Mouse (Mus musculus) T-helper 17 cell (primary cell): ENCODE measurements around the gene Bsx.

Experiments used
- in situ Hi-C, 2 experiments: fragments of 300-600 bp; cut with MboI, MseI; formaldehyde crosslinking; loops; 1 replicate in 1 of 2; 2 replicates in 1 of 2; pipeline ENCODE4 v1.15.1; 2025; ENCODE audit warnings: high pct_unique_total_duplicates in 2 of 2

Gene Bsx

DNA sequence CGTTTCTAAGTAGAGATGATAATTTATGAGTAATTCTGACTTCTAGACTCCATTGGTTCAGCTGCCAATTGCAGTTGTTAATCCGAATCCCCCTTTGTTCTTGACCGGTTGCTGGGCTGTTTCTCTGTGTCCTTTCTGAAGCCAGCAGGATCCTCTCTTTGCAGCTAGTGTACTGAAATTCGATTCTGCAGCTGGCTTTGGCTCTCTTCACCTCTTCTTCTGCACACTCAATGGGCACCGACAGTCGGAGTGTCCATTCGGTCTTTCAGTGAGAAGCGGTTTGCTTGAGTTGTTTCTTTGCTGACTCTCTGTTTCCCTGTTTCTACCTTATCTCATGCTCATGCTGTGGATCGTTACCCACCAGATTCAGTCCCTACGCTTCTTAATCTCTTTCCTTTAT, 11.7 kb downstream of the Bsx start:
- in situ Hi-C loops: no loop called here

DNA sequence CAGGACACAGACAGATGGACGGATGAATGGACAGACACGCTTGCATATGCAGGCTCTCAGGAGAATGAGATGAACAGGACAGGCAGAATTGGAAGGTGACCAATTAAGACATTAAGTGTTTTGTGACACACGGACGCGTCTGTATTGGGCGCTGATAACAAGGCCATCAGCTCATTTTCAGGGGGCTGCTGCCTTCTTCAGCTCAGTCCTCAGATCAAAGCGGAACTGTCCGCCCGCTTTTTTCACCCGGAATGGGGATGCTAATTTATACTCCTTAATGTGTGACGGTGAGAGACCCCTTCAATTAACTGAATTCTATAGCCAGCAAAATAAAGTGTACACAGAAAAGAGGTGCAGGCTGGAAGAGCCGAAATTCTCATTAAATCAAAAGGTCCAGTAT, 15.5 kb downstream of the Bsx start:
- in situ Hi-C loops: no loop called here

DNA sequence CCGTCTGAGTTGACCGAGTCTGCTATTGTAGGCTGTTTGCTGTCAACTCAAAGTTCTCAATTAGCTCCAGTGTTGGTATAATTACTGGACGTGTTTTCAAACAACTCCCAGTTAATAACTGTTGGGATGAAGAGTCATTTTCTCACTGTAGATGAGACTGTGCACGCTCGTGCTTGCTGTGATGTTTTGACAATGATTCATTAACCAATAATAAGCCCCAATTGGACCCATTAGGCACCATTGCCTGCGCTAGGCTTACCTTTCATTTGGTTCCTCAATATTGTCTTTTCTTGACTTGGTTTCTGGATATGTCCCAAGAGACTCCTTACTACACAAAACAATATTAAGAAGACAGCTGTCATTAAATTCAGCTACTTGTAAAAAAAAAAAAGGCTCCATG, 18.5 kb downstream of the Bsx start:
- in situ Hi-C loops: no loop called here

DNA sequence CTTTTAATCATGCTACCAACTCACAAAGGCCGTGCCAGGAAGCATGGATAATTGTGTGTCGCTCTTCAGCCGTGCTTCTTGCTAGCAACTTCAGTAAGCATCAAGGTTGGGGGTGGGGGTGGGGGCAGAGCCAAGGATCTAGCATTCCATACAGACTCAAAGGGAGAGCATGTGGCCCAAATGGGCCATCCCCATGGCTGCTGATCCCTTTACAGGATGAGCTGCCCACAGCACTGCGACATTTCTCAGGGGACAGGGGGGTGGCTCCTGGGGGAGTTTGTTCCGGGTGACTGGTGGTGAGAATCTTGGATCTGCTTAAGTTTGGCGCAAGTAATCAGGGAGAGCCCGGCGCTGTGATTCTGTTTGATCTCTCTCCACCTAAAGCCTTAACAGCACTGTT, 33.5 kb downstream of the Bsx start:
- in situ Hi-C loops: no loop called here

DNA sequence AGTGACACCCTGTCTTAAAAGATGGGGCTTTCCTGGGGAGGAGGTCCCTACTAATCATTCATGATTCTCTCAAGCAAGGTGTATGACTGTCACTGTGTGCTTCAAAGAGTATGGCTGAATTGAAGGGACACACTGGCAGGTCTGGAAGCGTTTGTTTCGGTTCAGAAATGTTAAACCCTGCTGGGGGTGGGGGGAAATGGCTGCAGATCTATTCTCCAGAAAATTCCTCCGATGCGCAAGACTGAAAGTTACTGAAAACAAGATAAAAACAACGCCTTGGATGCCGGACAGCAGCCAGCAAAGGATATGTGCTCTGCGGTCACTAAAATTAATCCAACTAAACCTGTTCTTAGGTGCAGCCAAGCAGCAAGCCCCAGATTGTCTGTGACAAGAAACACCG, 34.5 kb downstream of the Bsx start:
- in situ Hi-C loops: no loop called here

DNA sequence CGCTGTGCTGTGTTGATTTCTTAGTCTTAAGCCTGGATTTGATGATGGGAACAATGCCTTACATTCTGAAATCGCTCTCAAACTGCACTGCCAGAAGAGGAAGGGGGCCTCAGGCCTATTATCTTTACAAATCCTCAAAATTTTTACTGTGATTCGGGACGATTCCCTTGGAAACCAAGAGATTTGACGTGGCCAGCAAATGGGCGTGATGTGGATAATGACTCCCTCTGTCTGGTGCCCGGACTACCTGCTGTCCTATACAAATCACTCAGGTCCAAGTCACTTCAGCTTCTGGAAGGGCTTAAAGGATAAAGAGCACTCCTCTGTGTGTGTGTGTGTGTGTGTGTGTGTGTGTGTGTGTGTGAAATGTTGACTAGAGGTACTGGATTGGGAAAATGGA, 35.0 kb downstream of the Bsx start:
- in situ Hi-C loops: no loop called here

DNA sequence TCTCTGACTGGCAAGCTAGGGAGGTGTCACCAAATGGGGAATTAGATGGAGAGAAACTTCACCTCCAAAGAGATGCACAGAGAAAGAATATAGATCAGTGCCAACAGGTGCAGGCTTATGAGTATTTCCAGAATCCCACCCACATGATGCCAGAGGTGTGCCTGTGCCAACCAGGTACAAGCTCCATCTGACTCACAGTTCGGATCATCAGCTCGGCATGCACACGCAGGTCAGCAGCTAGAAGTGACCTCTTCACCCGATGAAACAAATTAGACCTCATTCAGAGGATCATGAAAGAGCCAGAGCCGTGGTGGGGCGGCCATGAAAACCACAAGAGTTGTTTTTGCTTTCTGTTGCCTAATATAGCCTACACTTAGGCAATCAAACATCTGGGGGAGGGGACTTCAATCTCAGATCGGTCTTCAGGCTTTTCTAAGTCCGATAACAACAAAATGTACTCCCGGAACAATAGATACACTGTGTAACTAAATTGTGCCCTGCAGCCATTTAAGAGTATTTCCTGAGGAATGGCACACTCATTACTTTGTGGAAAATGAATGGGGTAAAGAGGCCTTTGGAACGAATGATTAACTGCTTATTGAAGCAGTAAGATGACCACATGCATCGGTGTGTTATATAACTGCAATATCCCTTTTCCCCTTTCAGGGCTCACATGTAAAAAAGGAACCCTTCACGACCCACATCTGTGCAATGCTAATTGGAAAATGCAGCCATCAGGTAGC, 44.1 kb downstream of the Bsx start:
- in situ Hi-C loops: no loop called here

DNA sequence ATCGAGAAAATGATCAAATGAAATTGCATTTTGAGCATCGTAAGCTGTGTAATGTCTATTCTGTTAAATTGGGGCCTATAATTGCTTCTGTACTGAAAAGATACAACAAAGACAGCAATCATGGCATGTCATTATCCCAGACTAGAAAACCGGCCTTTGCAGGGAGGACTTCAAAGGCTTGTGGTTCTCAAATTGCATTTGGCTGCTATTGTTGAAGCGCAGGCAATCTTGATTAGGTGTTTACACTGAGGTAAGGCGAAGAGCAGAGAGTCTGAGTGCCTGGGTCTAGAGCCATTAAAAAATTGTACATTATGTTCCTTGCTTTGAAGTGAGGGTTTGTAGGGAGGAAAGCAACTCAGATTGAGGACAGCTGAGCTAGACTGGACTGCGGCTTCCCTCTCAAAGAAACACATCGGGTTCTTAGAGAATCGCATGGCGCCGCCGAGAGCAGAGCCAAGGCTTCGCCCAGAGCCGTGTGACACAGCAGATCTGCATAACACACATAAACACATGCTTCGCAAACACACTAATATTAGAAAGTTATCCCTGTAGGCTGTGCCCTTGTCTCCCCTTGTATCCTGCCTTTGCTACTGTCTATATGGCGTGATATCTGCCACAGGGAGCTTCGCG, 53.5 kb downstream of the Bsx start:
- in situ Hi-C loops: no loop called here
